Mouse (Mus musculus) CH12.LX (cell line): Measurements from ENCODE around the gene Klhl42.

ENCODE experiments used
- CTCF ChIP-seq, 2 experiments: IDR thresholded peaks in 1 of 2; conservative IDR thresholded peaks in 1 of 2; 2 replicates each; pipeline ENCODE4 v1.5.1; 2011 to 2012; ENCODE audit warnings: low read depth in 2 of 2, low read length in 2 of 2, improper control_type of control experiment in 1 of 2, inconsistent platforms in 1 of 2, mild to moderate bottlenecking in 1 of 2, moderate library complexity in 1 of 2
- ELF1 ChIP-seq: IDR thresholded peaks from 2 replicates; pipeline ENCODE4 v1.6.1; 2014; ENCODE audit warnings: low read depth, mild to moderate bottlenecking, inconsistent platforms, low read length, improper control_type of control experiment
- ETS1 ChIP-seq: conservative IDR thresholded peaks from 2 replicates; pipeline ENCODE4 v1.6.1; 2012; ENCODE audit warnings: low read depth, mild to moderate bottlenecking, inconsistent platforms, low read length, improper control_type of control experiment, moderate library complexity
- GABPA ChIP-seq: IDR thresholded peaks from 2 replicates; pipeline ENCODE4 v1.6.1; 2012; ENCODE audit warnings: low read depth, low read length, improper control_type of control experiment, inconsistent platforms; ENCODE audit not compliant: insufficient replicate concordance
- POLR2A ChIP-seq: IDR thresholded peaks from 2 replicates; pipeline ENCODE4 v1.6.1; 2011; ENCODE audit warnings: low read depth, mild to moderate bottlenecking, improper control_type of control experiment, low read length
- USF2 ChIP-seq: conservative IDR thresholded peaks from 2 replicates; pipeline ENCODE4 v1.6.1; 2011; ENCODE audit warnings: low read depth, low read length, improper control_type of control experiment

- TF ChIP-seq ETS1 (no peak), ELF1 (no peak), USF2 (no peak), CTCF (conservative IDR thresholded peaks at IDR 0.05 in 1 of 2, IDR thresholded peaks at IDR 0.05 in 1 of 2; ENCODE audit: low read depth in 2 of 2, low read length in 2 of 2) (no peak), GABPA (no peak), POLR2A (no peak)
These were observed 38.7 kb upstream of the Klhl42 start for GRCm38 (mm10) chr6:147052440-147052839.
